Mouse (Mus musculus): ENCODE results near the gene Tfpi2.

Tfpi2 gene

GRCm38 (mm10) chr6:3988750-3989149 lies at the start of gene Tfpi2:
TSS of gene Tfpi2 (minus strand) at chr6:3988919.
- DNase-seq (ENCODE audit: low spot score in 2 of 2), result no peak

GRCm38 (mm10) chr6:4030956-4031355 lies 42.2 kb upstream of the Tfpi2 start:
- DNase-seq (ENCODE audit: low spot score in 2 of 2), result no peak

DNA sequence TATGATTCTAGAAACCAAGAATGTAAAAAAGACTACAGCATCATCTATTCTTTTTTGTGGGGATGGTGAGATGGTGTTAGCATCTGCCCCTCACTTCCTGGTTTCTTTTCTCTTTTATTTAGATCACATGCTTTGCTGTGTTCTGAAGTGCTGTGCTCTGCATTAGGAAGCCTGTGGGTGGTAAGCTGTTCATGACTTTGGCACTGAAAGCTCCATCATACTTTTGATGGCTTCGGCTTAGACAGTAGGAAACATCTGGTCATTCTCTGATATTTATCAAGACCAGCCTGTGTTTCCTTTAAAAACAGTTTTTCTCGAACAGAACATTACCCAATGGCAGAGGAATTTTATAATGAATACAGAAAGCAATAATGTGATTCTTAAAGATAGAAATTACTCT lies 37.6 kb upstream of the Tfpi2 start:
- no peak for DNase-seq (ENCODE audit: low spot score in 2 of 2)

DNA sequence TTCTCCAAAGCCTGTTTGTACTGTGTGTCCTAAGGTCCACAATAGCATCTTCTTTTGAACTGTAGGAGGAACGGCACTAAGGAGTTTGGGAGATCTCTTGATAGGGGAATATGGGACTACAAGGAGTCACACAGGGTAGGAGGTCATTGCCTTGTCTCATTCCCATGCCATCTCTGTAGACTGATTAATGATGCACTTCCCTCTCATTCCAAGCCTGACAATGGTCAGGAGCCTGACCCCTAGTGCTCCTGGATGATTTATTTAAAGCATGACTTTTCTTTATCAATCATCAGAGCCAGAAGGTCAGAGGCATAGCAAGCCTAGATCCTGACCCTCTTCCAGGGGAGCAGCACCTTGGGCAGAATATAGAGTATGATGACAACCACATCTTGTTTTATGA lies 33.9 kb upstream of the Tfpi2 start:
- no peak for DNase-seq (ENCODE audit: low spot score in 2 of 2)

DNA sequence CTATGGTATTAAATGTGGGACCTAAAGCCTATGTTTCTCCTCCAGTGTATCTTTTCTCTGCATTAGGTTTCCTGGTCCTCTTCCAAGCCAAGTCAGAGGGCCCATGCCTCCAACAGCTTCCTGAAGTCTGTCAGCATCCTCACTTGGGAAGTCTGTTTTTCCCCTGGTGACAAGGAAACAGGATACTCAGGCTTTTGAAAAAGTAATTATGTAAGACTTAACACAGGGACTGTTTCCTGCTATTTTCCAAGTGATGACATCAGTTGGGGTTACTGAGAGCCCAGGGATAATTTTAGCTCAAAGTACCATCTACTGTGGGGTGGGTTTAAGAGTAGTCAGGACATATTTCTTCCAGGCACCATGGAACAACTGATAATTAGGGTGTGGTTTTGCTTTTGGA lies 20.8 kb upstream of the Tfpi2 start:
- no peak for DNase-seq (ENCODE audit: low spot score in 2 of 2)

DNA sequence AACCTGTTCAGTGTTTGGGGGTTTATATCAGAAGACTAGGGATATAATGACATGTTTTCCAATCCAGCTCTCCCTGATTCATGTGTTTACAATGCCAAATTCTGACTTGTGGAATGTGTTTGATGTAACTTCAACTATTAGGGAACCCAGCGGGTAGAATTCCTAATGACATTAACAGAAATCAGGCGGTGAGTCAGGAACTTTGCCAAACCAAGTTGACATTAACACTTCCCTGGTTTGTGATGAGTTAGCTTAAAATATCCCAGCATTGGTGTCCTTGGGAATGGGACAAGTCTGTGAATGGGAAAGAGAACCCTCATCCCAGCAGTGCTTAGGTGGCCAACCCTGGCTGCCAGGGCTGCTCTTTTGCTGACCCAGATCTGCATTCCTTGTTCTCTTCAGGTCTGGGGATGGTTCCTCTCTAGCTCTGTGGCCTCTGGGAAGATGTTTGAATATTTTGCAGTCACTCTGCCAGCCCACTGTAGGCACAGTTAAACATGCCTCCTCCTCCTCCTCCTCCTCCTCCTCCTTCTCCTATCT lies 19.9 kb upstream of the Tfpi2 start:
- DNase-seq (ENCODE audit: low spot score in 2 of 2), result no peak

DNA sequence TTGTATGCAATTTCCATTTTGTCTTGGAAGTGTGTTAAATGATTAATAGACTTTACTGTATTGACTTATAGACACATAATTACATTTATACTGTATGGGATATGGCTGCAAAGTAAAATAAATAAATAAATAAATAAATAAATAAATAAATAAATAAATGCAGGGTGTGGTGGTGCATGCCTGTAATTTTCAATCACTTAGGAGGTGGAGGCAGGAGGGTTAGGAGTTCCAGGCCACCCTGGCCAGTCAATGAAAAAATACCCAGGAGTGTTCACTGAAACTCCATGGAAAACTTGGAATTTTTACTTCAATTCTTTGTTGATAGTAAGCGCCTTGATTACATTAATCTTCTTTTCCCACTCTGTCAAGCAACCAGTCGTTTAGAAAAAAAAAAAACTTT lies 16.1 kb upstream of the Tfpi2 start:
- no peak for DNase-seq (ENCODE audit: low spot score in 2 of 2)

GRCm38 (mm10) chr6:4003890-4004306 lies 15.2 kb upstream of the Tfpi2 start, which contains the start of gene Gng11:
TSS of gene Gng11 (plus strand) at chr6:4003904.
- DNase-seq (ENCODE audit: low spot score in 2 of 2), result peak in 1 of 2 experiments; percentile 21

GRCm38 (mm10) chr6:4003445-4003844 lies 14.7 kb upstream of the Tfpi2 start:
- no peak for DNase-seq (ENCODE audit: low spot score in 2 of 2)

DNA sequence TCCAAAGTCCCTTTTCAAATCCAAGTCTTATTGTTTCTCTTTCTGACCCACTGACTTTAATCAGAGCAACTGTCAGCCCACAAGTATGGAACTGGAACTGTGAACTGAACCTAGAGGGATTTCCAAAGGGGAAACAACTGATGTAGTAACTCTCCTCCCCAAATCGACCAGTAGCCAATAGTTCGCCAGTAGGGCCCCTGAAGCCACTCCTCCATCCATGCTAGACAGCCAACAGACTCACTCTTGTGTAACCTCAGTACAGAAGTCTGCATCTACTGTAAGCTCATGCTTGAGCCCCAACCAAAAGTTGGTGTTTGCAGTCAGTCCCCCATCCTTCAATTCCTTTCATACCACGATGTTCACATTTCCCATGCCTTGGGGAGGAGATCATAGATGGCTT lies 12.0 kb upstream of the Tfpi2 start:
- no peak for DNase-seq (ENCODE audit: low spot score in 2 of 2)

- DNase-seq (ENCODE audit: low spot score in 2 of 2), result no peak
Observed at GRCm38 (mm10) chr6:3999296-3999695, 10.6 kb upstream of the Tfpi2 start.

GRCm38 (mm10) chr6:3998089-3998488 lies 9.4 kb upstream of the Tfpi2 start:
- DNase-seq (ENCODE audit: low spot score in 2 of 2), result no peak

DNA sequence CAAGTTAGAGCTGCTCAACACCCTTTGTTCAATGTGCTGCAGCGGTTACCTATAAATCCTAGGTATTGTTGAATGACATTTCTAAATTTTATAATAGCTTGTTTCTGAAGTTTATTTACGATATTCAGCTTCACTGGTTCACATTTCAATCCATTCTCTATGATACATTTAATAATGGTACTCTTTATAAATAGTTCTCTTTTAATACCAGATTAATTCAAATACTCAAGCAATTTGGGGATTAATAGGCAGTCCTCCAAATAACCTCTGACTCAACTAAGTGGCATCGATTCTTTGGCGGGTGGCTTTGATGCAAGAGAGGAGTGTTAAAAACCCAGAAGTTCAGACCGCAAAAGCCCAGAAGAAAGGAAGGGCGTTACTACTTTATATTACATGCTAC lies 4.8 kb upstream of the Tfpi2 start, which contains the start of gene Gngt1:
TSS of gene Gngt1 (plus strand) at position 301 of the 400 bp plus-strand sequence.
- no peak for DNase-seq (ENCODE audit: low spot score in 2 of 2)

GRCm38 (mm10) chr6:3982661-3983284 lies 5.9 kb downstream of the Tfpi2 start:
- DNase-seq (ENCODE audit: low spot score in 2 of 2), result no peak

DNA sequence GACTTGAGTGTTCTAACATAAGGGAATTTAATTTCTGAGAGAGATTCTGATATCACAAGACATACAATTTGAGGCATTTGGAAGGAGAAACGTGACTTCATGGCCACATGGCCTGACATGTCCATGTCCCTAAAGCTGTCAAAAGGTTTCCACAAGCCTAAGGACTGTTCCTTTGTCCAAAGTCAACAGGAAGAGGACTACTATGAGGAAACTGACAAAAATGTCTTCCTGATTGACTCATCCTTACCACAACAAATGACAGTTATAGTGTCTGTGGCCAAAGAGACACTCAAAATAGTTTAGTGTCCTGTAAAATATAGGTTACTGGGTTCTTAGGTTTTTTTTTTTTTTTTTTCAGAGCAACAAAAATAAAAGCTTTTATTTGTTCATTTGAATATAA lies 15.0 kb downstream of the Tfpi2 start:
- no peak for DNase-seq (ENCODE audit: low spot score in 2 of 2)

DNA sequence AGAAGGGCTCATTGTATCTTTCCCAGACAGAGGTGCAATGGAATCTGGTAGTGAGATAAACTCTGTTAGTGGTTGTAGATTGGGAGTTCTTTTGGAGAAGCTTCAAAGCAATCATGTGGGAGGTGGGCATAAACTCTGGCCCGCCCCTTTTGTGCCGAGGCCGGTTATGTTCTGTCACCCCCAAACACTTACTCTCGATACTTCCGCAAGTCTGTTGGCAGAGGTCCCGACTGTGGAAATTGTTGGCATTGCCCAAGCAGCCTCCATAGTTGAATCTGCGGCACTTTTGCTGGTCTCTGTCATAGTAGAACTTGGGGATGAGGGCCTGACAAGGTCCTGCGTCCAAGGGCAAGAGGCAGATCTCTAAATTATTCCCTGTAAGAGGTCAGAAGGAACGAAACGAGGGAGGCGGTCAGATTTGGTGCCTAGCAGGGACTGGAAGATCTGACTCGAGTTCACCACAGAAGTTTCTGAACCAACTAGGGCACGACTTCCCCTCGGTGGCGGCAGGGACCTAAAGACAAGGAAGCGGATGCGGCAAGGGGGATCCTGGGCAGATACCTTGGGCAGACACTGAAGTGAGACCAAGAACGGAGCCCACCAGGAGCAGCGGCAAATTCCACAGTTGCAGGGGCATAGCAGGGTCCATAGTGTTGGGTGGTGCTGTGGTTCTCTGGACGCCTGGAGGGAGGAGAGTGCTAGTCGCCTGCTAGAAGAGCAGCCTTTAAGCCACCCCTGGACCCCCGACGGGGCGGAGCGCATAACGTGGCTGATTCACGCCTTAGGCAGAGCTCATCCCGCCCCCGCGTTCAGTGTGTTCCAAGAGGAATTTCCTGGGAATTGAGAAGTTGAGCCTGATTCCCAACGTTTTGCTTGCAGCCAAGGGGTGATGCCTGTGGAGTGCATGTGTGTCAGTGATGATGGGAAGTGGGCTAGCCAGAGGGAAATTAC lies 20.8 kb downstream of the Tfpi2 start:
- DNase-seq (ENCODE audit: low spot score in 2 of 2), result peak; percentile 3 to 18

DNA sequence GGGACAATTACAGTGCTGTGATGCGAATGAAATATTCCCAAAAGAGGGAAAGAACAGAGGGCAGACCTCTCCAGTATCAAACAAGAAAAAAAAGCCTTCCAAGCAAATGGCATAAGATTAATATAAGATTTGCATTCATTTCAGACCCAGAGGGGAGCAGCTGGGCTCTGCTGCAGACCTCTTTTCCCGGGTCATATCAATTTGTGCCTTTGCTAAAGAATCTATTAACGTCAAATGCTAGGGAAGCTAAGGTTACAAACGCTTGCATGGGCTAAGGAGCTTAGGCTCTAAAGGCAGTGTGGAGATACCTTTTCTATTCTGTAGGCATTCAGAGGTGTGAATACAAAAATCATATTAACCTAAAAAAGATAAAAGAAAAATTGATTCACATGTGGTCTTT lies 33.8 kb downstream of the Tfpi2 start:
- DNase-seq (ENCODE audit: low spot score in 2 of 2), result no peak

DNA sequence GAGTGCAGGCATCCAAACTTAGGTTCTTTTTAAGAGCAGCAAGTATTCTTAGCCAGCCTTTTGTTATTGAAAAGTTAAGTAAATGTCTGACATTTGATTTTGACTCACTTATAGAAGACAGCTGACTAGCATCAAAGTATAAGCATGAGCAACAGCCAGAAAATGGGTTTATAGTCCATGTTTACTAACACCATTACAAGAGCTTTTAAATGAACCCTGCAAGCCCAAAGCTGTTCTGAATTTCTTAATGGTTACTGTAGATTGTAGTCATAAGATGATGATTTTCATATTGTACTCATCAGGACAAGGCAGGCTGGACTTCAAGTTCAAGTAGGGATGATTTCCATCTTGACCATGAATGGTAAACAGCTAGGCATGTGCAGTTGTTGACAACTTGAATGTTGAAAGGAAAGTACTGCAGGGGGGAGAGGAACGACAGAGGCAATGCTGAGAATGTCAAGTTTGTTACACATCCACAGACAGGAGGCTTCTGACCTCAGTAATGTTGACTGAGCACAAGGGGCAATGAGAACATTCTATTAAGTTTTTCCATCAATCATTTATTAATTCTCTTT lies 52.5 kb downstream of the Tfpi2 start:
- no peak for DNase-seq (ENCODE audit: low spot score in 2 of 2)

GRCm38 (mm10) chr6:3935606-3936005 lies 53.1 kb downstream of the Tfpi2 start:
- no peak for DNase-seq (ENCODE audit: low spot score in 2 of 2)

- no peak for DNase-seq (ENCODE audit: low spot score in 2 of 2)
Observed at GRCm38 (mm10) chr6:3935048-3935447, 53.7 kb downstream of the Tfpi2 start.

GRCm38 (mm10) chr6:3926140-3926539 lies 62.6 kb downstream of the Tfpi2 start:
- no peak for DNase-seq (ENCODE audit: low spot score in 2 of 2)

- DNase-seq (ENCODE audit: low spot score in 2 of 2), result no peak
Observed at GRCm38 (mm10) chr6:3922870-3923269, 65.8 kb downstream of the Tfpi2 start.

Data from spleen, postnatal 10 days (tissue).